Mouse (Mus musculus): Measurements from ENCODE around the gene Hspa12b. TPM values are rescaled to one million over a fixed set of nuclear protein-coding genes. Genes with fewer than 3 reads are reported as not detected.

Hspa12b gene
- polyA plus RNA-seq, 1 experiment from 2014 or later: 6.5 TPM

- no peak within 1 kb of the TSS for H3K4me3 ChIP-seq
- WGBS: 88% methylated on average over 9 of the region's 9 CpGs
- DNase-seq (ENCODE audit: low spot score): no peak
- H3K9me3 ChIP-seq (replicated peaks): no peaks in the 10 kb centered on the region
- H3K4me1 ChIP-seq: peaks cover 18% of the 10 kb centered on the region
- H3K36me3 ChIP-seq: no peaks in the 10 kb centered on the region
- peaks cover 7% of the 10 kb centered on the region for H3K27me3 ChIP-seq (ENCODE audit: low read depth, poor library complexity, severe bottlenecking)
- peak within 1 kb of the TSS; percentile 64; the same call in 1 of the 2 replicates for H3K27ac ChIP-seq (replicated peaks)
Measured at GRCm38 (mm10) chr2:131132930-131133547, 6.0 kb downstream of the Hspa12b start, which contains the start of gene Gm11037. Gene Gm11037 (plus strand): TSS chr2:131133497.

GRCm38 (mm10) chr2:131134381-131134780, 7.3 kb downstream of the Hspa12b start:
- Histone ChIP-seq H3K36me3 (0 out of 2 replicates have a peak, but pooled peaks cover 3% of the 10 kb centered on the region), H3K4me3 (no peak overlapping the region), H3K27me3 (ENCODE audit: low read depth, poor library complexity, severe bottlenecking) (no peaks in the 10 kb centered on the region), H3K9me3 (replicated peaks) (no peaks in the 10 kb centered on the region), H3K4me1 (peaks cover 16% of the 10 kb centered on the region), H3K27ac (replicated peaks) (peak overlapping the region; percentile 64; the same call in 1 of the 2 replicates)
- no peak for DNase-seq (ENCODE audit: low spot score)
- 76% methylated on average over 1 of the region's 1 CpGs for WGBS

DNA sequence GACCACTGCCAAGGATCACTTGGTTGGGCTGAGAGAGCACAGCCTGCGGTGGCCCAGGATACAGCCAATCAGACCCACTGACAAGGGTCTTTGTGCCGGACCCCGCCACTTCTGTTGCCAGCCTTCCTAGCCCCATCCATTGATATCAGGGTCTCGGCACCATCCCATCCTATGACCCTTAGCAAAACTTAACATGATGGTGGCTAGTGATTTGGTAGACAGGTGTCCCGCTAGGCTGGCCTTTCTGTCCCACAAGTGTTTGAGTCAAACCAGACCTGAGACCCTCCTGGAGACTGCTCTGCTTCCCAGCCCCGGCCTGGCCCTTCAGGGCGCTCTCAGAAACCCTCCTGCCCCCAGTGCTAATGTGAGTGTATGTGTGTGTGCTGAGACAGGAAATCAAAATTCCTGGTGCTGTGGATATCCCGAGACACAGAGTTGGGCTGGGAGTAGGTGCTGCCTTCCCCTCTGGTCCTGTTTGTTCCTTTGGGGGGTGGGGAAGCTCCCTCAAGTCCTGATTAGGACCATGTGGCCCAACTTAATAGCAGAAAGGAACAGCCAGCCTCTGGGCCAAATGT, 7.8 kb downstream of the Hspa12b start:
- 89% methylated on average over 8 of the region's 8 CpGs for WGBS
- H3K27ac ChIP-seq (replicated peaks): peak overlapping the region; percentile 64
- no peak overlapping the region for H3K4me3 ChIP-seq
- 0 out of 2 replicates have a peak, but pooled peaks cover 3% of the 10 kb centered on the region for H3K36me3 ChIP-seq
- no peaks in the 10 kb centered on the region for H3K27me3 ChIP-seq (ENCODE audit: low read depth, poor library complexity, severe bottlenecking)
- H3K4me1 ChIP-seq: peaks cover 16% of the 10 kb centered on the region
- no peaks in the 10 kb centered on the region for H3K9me3 ChIP-seq (replicated peaks)
- DNase-seq (ENCODE audit: low spot score): no peak

- no peak for DNase-seq (ENCODE audit: low spot score)
- H3K4me3 ChIP-seq: no peak overlapping the region
- peak overlapping the region; percentile 64 for H3K27ac ChIP-seq (replicated peaks)
- 0 out of 2 replicates have a peak, but pooled peaks cover 3% of the 10 kb centered on the region for H3K36me3 ChIP-seq
- no peaks in the 10 kb centered on the region for H3K9me3 ChIP-seq (replicated peaks)
- H3K27me3 ChIP-seq (ENCODE audit: low read depth, poor library complexity, severe bottlenecking): no peaks in the 10 kb centered on the region
- 74% methylated on average over 11 of the region's 11 CpGs for WGBS
- peaks cover 16% of the 10 kb centered on the region for H3K4me1 ChIP-seq
Measured at GRCm38 (mm10) chr2:131135521-131136139, 8.6 kb downstream of the Hspa12b start.

DNA sequence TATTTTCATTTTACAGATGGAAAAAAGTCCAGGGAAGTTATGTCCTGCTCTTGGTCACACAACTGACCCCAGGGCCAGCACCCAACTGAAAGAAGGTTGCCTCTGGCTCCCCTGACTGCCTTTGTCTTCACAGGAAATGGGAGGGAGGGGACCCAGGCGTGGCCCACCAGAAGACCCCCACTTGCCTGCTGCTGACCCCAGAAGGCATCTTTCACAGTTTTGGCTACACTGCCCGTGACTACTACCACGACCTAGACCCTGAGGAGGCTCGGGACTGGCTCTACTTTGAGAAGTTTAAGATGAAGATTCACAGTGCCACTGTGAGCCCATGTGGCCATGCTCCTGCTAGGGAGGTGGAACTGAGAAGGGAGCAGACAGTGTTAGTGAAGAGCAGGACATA, 11.2 kb downstream of the Hspa12b start:
- Histone ChIP-seq H3K4me3 (no peak overlapping the region), H3K4me1 (peaks cover 25% of the 10 kb centered on the region), H3K9me3 (replicated peaks) (no peaks in the 10 kb centered on the region), H3K36me3 (peaks cover 13% of the 10 kb centered on the region), H3K27me3 (ENCODE audit: low read depth, poor library complexity, severe bottlenecking) (no peaks in the 10 kb centered on the region), H3K27ac (replicated peaks) (no peak overlapping the region)
- 85% methylated on average over 4 of the region's 4 CpGs for WGBS
- no peak for DNase-seq (ENCODE audit: low spot score)

DNA sequence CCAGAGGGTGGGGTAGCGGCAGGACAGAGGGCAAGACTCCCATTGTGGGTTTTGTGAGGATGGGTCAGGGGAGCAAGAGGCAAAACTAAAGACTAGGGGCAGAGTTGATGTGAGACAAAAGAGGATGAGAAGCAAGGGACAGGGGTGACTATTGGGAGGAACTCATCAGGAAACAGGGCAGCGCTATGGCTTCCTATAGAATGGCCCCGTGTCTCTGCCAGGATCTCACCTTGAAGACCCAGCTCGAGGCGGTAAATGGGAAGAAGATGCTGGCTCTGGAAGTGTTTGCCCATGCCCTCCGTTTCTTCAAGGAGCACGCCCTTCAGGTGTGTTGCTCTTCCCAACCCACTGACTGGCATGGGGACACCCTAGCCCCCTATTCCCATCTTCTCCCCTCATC, 11.7 kb downstream of the Hspa12b start:
- no peak overlapping the region for H3K27ac ChIP-seq (replicated peaks)
- H3K27me3 ChIP-seq (ENCODE audit: low read depth, poor library complexity, severe bottlenecking): no peaks in the 10 kb centered on the region
- peaks cover 25% of the 10 kb centered on the region for H3K4me1 ChIP-seq
- DNase-seq (ENCODE audit: low spot score): no peak
- no peaks in the 10 kb centered on the region for H3K9me3 ChIP-seq (replicated peaks)
- 84% methylated on average over 7 of the region's 7 CpGs for WGBS
- peaks cover 17% of the 10 kb centered on the region for H3K36me3 ChIP-seq
- H3K4me3 ChIP-seq: no peak overlapping the region

GRCm38 (mm10) chr2:131139287-131139686, 12.2 kb downstream of the Hspa12b start:
- peaks cover 23% of the 10 kb centered on the region for H3K36me3 ChIP-seq
- peaks cover 24% of the 10 kb centered on the region for H3K4me1 ChIP-seq
- DNase-seq (ENCODE audit: low spot score): no peak
- WGBS: 89% methylated on average over 5 of the region's 5 CpGs
- no peaks in the 10 kb centered on the region for H3K27me3 ChIP-seq (ENCODE audit: low read depth, poor library complexity, severe bottlenecking)
- H3K9me3 ChIP-seq (replicated peaks): no peaks in the 10 kb centered on the region
- H3K27ac ChIP-seq (replicated peaks): no peak overlapping the region
- H3K4me3 ChIP-seq: no peak overlapping the region

DNA sequence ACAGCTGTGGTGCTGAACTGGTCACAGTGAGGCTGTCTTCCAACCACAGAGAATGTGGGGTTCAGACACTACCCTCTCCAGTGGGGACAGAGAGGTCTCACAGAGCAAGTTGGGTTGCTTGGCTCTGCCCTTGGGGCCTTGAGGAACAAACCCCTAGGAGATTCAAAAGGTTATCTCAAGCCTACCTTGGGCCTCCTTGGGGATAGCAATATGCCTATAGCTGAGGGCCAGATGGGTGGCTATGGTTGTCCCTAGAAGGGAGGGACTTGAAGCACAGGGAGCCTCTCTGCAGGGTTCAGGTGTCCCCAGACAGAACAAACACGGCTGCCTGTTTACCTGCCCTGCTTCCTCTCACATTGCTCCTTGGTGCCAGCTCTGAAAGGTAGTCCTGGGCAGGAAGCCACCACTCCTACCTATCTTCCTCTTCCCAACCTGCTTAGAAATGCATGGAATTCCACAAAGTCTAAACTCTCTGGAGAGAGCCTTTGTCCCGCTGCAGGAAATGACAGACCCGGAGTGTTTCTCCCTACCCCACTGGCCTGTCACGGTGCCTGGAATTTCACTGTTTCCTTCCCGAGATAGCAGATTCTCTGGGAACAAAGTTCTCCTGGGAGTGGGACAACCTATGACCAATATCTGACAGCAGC, 12.9 kb downstream of the Hspa12b start:
- H3K4me1 ChIP-seq: peaks cover 20% of the 10 kb centered on the region
- no peak overlapping the region for H3K4me3 ChIP-seq
- no peaks in the 10 kb centered on the region for H3K27me3 ChIP-seq (ENCODE audit: low read depth, poor library complexity, severe bottlenecking)
- no peak for DNase-seq (ENCODE audit: low spot score)
- peaks cover 30% of the 10 kb centered on the region for H3K36me3 ChIP-seq
- no peaks in the 10 kb centered on the region for H3K9me3 ChIP-seq (replicated peaks)
- H3K27ac ChIP-seq (replicated peaks): no peak overlapping the region
- WGBS: 73% methylated on average over 5 of the region's 5 CpGs

- 77% methylated on average over 5 of the region's 5 CpGs for WGBS
- no peak overlapping the region for H3K4me3 ChIP-seq
- H3K27ac ChIP-seq (replicated peaks): no peak overlapping the region
- no peaks in the 10 kb centered on the region for H3K9me3 ChIP-seq (replicated peaks)
- no peaks in the 10 kb centered on the region for H3K27me3 ChIP-seq (ENCODE audit: low read depth, poor library complexity, severe bottlenecking)
- no peak for DNase-seq (ENCODE audit: low spot score)
- peaks cover 18% of the 10 kb centered on the region for H3K4me1 ChIP-seq
- peaks cover 35% of the 10 kb centered on the region for H3K36me3 ChIP-seq
Measured at GRCm38 (mm10) chr2:131140533-131140905, 13.4 kb downstream of the Hspa12b start.

- H3K27me3 ChIP-seq (ENCODE audit: low read depth, poor library complexity, severe bottlenecking): no peaks in the 10 kb centered on the region
- H3K4me3 ChIP-seq: no peak overlapping the region
- no peak overlapping the region for H3K27ac ChIP-seq (replicated peaks)
- peaks cover 44% of the 10 kb centered on the region for H3K36me3 ChIP-seq
- H3K4me1 ChIP-seq: peaks cover 15% of the 10 kb centered on the region
- 93% methylated on average over 8 of the region's 8 CpGs for WGBS
- no peak for DNase-seq (ENCODE audit: low spot score)
- no peaks in the 10 kb centered on the region for H3K9me3 ChIP-seq (replicated peaks)
Measured at GRCm38 (mm10) chr2:131141336-131141986, 14.4 kb downstream of the Hspa12b start.

DNA sequence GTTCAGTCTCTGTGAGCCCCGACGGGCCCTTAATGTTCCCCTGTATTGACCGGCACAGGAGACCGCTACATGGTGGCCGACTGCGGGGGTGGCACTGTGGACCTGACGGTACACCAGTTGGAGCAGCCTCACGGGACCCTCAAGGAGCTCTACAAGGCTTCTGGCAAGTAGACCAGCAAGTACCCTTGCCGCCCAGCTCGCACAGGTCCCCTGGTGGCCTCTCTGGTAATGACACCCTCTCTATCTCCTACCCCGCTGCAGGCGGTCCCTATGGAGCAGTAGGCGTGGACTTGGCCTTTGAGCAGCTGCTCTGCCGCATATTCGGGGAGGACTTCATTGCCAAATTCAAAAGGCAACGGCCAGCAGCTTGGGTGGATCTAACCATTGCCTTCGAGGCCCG, 15.5 kb downstream of the Hspa12b start:
- peak; percentile 80 for DNase-seq (ENCODE audit: low spot score)
- Histone ChIP-seq H3K36me3 (peaks cover 56% of the 10 kb centered on the region), H3K27me3 (ENCODE audit: low read depth, poor library complexity, severe bottlenecking) (no peaks in the 10 kb centered on the region), H3K4me3 (no peak overlapping the region), H3K9me3 (replicated peaks) (no peaks in the 10 kb centered on the region), H3K27ac (replicated peaks) (peak overlapping the region; percentile 57; the same call in 1 of the 2 replicates), H3K4me1 (peaks cover 15% of the 10 kb centered on the region)
- WGBS: 32% methylated on average over 18 of the region's 18 CpGs

GRCm38 (mm10) chr2:131143007-131143780, 16.1 kb downstream of the Hspa12b start:
- peak overlapping the region; percentile 57; the same call in 1 of the 2 replicates for H3K27ac ChIP-seq (replicated peaks)
- no peak for DNase-seq (ENCODE audit: low spot score)
- no peaks in the 10 kb centered on the region for H3K27me3 ChIP-seq (ENCODE audit: low read depth, poor library complexity, severe bottlenecking)
- WGBS: 66% methylated on average over 22 of the region's 22 CpGs
- H3K36me3 ChIP-seq: peaks cover 62% of the 10 kb centered on the region
- H3K9me3 ChIP-seq (replicated peaks): no peaks in the 10 kb centered on the region
- H3K4me3 ChIP-seq: no peak overlapping the region
- peaks cover 11% of the 10 kb centered on the region for H3K4me1 ChIP-seq

Data from midbrain, embryonic 10.5 days (tissue).